Mouse (Mus musculus) cerebellum, adult 8-10 months (tissue): ENCODE data around the gene Cenpt.
A peak's percentile ranks its signal among the peaks of the same experiment; 100 is the strongest.
"Not testable (repeated sequence)": the region's sequence is repeated elsewhere in the genome, so short reads cannot be mapped to it uniquely, and the experiment has no call there.

Source experiments
- DNase-seq: peaks from one replicate; pipeline ENCODE4 v3.0.0; 2022

Gene Cenpt

DNA sequence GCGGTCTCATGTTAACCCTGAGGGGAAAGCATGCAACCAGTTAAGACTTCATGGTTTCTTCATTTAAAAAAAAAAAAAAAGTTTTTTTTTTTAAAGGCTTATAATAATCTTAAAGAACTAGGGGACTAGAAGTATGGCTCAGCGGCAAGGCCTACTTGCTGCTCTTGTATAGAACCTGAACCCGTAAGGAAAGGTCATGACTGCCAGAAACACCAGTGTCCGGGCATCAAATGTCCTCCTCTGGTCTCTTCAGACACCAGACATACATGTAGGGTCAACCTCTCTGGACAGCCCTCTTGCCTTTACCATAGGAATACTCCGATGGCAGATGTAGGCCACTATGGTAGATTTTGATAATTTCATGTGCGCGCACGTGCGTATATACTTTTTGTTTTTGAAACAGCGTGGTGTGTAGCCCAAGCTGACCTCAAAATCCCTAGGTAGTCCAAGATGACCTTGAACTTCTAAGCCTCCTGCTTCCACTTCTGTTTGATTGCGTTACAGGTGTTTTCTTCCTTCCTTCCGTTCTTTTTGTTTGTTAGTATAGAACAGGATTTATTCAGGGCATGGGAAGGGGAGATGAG lies 840 bp downstream of the Cenpt start:
- DNase-seq, result no peak

DNA sequence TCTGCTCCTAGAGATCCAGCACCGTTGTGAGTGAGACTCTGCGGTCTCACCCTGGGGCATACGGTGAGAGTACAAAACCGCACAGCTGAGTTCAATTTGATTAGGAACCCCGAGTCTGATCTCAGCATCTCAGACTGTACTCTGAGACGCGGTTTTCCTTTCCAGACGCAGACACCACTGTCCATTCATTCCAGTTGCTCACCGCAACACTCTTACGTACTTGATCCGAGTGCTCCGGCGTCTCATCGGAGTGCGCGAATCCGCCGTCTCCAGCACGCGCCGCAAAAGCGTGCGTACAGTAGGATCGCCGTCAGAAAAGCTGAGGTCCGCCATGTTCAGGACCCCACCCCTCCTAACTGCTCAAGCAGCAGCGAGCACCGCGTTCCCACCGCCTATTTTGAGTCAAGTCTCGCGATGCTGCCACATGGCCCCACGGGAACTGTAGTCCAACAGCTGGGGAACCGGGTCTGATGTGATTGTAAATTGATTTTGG lies 1.4 kb downstream of the Cenpt start:
- DNase-seq, result peak; percentile 78

DNA sequence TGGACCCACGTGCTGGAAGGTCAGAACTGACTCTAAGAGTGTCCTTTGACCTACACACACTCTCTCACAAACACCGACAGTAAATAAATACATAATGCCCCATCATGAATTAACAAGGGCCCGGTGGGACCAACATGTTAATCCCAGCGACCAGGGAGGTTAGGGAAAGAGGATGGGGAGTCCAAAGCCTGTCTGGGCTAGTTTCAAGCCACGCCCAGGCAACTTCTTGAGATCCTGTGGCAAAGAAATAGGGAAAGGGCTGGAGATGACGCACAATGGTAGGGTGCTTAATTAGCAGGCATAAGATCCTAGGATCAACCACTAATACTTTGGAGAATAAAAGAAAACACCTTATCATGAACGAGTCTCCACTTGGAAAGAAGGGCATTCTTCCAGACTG lies 2.5 kb downstream of the Cenpt start:
- DNase-seq, result no peak

DNA sequence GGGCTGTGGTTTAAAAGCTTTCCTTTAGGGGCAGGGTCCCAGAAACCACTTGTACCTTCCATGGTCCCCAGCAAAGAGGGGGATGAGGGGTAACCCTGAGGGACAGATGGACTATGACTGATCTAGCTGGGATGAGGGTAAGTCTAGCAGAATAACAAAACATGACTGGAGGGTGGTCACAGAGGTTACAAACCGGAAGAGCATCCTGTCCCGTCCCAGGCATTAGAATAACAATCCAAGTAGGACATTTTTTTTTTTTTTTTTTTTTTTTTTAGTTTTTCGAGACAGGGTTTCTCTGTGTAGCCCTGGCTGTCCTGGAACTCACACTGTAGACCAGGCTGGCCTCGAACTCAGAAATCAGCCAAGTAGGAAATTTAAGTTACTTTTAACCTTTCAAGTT lies 3.1 kb downstream of the Cenpt start:
- DNase-seq, result no peak

DNA sequence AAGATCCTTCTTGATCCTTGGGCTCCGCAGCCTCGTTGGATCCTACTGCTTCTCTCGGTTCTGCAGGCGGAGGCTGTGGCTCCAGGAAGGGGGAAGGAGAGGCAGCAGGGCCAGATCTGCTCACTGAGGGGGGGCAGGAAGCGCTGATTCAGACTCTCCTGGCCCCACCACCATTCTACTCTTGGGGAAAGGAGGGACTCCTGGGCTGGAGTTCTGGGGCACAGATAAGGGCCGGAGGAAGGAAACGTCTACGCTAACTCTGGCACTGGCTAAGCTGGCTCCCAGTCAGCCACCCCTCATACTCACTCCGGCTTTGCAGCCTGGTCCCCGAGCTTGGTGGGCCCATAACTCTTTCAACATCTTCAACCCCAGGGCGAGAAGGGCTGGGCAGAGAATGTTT lies 6.4 kb downstream of the Cenpt start:
- no peak for DNase-seq

DNA sequence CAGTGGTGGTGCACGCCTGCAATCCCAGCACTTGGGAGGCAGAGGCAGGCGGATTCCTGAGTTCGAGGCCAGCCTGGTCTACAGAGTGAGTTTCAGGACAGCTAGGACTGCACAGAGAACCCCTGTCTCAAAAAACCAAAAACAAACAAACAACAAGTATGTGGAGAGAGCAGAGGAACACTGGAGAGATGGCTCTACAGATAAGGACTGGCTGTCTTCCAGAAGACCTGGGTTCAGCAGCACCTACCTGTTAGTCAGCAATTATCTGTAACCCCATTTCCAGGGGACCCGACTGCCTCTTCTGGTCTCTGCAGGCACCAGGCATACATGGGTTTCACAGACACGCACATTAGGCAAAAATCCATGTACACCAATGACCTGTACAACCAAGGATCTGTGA lies 13.9 kb downstream of the Cenpt start:
- no peak for DNase-seq

DNA sequence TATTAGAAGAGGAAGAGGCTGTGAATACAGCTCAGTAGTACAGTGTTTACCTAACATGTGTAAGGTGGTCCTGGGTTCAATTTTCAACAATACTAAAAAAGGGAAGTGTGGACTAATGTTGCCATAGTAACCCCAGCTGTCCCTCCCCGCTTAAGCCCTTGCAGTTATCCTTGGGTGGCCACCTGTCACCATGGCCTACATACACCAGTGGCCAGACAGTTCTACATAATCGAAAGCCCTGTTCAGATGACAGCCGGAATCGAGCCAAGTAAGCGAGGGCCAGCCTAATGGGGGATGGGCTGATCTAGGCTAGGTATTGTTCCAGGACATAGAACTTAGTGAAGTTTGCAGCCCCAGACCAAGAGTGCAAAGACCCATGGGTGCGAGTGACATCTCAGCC lies 16.1 kb downstream of the Cenpt start:
- DNase-seq, result no peak

DNA sequence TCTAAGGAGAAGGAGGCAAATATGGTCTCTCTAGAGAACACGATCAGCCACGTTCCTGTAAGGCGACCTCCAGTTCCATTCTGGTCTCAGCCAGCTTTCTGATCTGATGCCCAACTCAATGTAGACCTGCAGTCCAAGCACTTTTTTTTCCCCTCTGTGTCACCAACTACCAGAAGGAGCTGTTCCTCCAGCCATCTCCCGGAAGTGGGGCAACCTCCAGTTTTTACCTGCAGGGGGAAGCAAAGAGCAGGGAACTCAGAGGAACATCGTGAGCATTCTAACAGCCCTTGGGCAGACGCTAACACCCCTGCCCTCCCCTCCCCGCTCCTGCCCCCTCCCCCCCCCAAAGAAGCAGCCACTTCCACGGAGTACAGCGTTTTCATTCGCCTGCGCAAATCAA lies 17.8 kb downstream of the Cenpt start:
- DNase-seq, result no peak

DNA sequence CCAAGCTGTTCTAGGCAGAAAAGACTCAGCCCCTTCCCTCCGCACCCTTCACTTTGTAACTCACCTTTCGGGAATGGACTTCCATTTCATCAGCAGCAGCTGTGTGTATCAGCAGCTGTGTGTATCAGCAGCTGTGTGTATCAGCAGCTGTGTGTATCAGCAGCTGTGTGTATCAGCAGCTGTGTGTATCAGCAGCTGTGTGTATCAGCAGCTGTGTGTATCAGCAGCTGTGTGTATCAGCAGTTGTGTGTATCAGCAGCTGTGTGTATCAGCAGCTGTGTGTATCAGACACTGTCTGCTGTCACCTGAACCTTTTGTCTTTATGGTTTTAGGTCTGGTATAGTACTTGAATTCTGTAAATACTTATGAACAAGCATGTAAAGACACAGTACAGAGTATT lies 19.3 kb downstream of the Cenpt start:
- not testable (repeated sequence) for DNase-seq

DNA sequence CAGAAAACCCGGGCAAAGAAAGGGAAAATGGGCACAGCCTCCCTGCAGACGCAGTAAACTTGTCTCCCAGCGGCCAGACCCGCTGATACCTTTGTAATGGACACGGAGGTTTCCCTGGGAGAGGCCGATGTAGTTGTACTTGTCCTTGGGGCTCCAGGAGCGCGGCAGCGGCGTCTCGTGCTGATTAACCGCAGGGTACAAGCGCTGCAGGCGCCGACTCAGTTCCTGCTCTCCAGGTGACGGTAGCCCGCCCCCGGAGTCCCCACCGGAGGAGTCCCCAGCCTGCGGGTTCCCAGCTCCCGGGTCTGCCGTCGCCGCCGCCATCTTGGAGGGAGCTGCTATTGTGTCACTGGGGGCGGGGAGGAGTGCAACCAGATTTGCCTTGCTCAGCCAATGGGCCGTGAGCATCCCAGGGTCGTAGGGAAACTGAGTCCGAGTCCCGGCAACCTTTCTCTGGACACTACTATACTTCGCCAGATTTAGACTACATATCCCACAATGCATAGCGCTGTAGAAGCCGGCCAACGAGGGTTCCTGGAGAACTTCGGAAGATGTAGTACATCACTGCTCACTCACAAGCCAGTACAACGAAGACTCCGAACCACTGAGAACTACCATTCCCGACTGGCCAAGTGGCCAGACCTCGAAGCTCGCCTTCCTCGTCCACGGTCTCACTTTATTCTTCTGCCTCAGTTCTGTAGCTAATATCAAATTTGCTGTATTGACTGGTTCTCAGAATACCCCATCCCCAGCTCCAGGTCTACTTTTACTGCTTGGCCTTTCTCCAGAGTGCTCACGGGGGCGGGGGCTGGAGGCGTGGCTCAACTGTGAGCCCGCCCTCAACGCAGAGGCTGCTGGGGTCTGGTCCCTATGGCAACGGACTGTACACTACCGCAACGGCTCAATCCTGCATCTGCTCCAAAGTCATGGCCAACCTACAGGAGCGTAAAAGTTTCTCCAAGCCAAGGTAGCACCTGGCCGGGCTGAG lies 25.9 kb downstream of the Cenpt start, which contains the start of the genes Ranbp10 and Tsnaxip1:
TSS of gene Ranbp10 (minus strand) at position 490 of the 988 bp plus-strand sequence.
TSS of gene Tsnaxip1 (plus strand) at position 871 of the 988 bp plus-strand sequence.
- peak; percentile 95 for DNase-seq

DNA sequence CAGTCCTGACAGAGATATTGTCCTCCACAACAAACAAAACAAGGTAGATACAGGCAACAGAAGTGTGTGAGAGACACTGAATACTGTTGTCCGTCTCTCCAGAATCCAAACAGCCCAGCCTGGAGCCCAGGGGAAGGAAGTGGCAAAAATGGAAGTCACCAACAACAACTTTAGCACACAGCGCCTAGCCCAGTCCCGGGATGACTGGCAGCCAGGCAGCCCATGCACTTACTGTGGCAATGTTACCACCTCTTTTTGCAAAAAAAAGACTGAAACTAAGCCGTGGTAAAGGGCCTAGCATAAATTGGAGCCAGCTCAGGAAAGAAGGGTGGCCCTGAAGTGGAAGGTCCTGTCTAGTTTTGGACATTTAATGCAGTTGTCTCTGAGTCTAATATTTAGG lies 26.7 kb downstream of the Cenpt start:
- no peak for DNase-seq

DNA sequence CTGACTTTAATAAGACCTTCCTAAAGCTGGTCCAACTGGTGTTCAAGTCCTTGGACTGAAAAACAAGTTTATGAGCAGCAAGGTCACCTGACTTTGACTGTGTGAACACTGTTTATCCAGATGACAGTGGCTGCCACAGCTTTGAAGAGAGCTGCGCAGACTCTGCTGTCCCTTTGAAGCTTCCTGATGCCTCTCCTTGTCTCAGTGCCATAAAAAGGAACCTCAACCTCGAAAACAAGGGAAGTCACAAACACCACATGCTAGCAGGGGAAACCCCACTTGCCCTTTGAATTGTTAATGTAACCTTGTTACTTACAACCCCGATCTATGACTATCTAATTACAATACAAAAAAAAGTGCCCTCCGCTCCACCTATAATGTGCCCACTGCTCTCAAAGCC lies 27.6 kb downstream of the Cenpt start:
- DNase-seq, result no peak

DNA sequence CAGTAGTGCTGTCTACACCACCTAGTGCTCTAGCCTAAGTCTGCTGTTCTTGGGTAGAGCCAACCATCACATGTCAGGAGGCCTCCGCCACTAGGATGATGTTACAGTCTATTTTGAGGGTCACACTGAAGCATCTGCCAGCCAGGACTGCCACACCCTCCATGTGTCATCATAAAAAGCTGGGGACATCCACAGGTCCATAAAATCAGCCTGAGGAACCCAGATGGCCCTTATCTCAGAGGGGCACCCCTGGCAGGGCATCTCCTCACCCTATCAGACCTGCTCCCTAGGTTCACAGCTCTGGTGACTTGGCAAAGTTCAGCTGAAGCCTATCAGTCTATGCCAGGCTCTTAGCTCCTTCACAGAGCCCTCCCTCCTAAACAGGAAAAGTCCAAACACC lies 32.2 kb downstream of the Cenpt start:
- no peak for DNase-seq

DNA sequence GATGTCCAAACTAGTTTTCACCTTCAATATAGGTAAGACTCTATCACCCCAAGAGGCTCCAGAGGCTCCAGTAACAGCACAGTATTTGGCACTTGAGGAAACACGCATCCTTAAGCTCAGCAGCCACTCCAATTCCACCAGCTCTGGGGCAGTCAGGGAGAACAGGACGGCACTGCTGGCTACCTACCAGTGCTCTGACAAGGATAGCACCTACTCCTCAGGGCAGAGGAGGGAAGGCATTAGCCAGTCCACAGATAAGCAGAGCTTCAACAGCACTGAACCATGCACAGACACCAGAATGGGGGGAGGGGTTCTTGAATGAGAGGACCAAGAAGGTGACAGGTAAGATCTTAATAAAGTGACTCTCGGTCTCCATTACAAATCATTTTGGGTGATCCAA lies 33.4 kb downstream of the Cenpt start:
- no peak for DNase-seq

DNA sequence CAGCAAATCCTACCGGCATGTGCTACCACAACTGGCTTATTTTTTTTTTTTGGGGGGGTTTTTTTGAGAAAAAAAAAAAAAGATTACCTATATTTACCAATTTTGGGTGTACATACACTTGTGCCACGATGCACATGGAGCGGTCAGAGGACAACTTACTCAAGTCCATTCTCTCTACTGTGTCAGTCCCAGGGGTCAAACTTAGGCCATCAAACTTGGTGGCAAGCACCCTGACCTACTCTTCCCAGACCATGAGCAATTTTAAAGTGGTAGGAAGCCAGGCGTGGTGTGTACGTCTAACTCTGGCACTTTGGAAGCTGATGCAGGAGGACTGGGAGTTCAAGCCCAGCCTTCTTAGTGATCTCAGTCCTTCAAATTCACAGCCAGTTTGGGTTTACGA lies 39.8 kb downstream of the Cenpt start:
- no peak for DNase-seq

DNA sequence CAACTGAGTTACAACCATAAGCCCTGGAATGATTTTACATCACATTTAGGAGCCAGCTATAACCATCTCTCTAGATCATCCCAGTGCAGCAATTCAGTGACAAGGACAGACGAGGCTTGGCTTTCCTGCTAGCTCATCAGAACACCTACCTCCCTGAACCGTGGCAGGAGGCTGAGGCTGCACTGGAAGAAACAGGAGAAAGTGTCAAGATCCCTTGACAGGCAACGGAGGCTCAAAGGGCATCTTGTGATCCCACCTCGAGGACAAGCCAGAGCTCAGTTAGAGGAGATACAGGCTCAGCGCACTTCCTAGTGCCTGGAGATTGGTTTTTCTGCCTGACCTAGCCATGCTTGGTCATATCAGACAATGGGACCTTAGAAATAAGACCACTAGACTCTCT lies 40.6 kb downstream of the Cenpt start:
- no peak for DNase-seq

DNA sequence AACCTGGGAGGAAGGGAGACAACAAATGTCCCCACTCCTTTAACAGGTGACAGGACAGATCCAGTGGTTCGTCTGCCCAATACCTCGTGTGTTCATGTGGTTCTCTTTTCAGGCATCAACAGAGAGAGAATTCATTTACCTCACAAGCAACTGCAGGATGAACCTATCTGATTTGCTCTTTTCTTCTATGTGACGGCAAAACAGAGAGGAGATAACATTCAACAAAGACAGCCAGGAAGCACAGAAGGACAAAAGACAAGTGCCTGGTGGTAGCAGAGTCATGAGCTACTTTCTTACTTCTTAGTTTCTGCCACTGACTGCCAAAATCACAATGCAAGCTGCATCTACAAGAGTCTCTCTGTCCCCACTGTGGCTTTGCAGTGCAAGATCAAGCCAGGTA lies 41.5 kb downstream of the Cenpt start:
- no peak for DNase-seq

DNA sequence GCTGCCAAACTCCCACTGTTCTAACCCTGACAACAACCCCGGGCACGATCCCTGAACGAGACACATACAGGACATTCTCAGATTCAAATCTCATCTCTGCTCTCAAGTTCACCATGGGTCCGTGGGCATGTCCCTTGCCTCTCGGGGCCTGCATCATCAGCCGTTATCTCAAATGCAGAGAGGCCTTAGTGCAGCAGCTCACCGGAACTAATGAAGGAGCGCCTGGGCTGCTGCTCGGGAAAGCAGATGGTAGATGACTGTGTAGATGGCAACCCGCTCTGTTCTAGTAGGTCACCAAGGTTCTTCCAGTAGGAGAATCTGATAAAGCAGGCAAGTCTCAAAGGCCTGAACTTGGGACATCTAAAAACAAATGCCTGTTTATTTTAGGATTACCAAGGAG lies 42.0 kb downstream of the Cenpt start:
- peak; percentile 38 for DNase-seq

DNA sequence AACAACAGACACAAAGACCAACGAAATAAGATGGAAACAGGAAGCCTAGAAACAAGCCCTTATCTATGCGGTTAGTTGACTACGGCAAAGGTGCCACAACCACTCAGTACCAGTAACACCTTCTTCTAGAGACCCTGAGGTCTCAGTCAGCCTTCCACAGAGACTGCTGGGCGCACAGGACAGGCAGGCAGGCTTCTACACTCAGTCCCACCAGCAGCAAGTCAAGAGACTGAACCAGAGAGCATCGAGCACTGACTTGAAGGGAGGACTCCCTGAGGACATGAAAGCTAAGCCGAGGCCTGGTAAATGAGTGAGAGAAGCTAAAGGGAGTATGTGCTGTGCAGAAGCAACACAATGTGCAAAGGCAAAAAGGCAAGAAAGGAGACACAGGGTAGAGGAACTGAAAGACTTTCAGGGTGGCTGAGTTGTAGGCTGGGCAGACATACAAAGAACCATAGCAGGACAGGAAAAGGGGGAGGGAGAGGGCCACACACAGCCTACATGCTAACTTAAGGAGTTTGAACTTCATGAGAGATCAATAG lies 42.8 kb downstream of the Cenpt start:
- no peak for DNase-seq

DNA sequence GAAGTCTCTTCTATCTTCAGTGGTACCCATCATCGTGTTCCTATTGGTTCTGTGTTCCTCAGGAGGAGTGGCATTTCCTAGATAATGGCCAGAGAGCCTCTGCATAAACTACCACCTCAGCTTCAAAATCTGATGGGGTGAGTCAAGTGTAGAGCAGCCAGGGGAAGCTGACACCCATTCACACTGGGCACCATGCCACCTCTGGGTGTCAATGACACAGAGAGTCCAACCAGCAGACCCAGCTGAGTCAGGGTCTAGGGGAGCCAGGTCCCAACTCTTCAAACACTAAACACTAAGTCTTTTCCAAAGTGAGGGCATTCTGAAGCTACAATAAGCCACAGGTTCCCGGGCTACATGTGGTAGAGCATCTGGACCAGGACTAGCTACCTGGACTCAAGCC lies 44.6 kb downstream of the Cenpt start:
- no peak for DNase-seq

DNA sequence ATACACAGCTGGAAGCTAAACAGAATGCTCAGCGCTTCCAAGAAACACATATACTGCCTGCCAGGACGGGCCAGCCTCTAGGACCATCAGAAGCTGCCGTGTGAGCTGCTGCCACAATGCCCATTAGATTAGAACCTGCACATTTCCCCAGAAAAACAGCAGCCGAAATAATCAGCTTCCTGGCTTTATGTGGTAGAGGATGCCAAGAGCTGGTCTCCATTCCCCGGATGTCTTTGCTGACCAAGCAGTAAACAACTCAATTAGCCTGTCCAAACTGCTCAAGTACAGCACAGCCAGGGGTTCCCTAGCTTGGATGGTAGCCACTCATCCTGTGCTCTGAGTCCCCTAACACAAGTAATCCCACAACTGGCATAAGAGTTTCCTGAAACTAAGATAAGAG lies 45.3 kb downstream of the Cenpt start:
- DNase-seq, result no peak

DNA sequence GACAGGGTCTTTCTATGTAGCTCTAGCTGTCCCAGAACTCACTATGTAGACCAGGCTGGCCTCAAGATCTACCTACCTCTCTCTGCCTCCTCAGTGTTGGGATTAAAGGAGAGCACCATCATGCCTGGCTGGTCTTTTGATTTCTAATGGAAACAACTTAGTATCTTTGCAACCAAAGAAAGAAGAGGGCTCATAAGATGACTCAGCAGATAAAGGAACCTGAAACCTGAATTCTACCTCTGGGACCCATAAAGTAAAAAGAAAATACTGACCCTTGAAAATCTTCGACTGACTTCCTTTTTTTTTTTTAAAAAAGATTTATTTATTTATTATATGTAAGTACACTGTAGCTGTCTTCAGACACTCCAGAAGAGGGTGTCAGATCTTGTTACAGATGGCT lies 47.1 kb downstream of the Cenpt start:
- DNase-seq, result no peak

DNA sequence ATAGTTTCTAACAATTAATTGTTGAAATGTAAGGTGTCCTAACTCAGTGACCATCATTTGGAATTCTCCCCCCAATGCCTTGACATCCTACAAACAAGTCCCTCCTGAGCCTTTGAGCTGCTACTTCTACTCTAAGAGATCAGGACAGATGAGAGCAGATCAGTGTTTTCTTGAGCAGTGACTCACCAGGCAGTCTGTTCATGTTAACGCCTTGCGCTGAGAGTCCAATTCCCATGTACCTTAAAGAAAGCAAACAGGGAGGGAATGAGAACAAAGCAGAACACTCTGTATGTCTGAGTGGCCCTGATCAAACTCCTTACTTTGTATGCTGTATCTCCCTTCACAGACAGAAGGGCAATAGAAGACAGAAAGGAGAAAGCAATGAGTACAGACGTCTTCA lies 47.7 kb downstream of the Cenpt start:
- DNase-seq, result no peak

DNA sequence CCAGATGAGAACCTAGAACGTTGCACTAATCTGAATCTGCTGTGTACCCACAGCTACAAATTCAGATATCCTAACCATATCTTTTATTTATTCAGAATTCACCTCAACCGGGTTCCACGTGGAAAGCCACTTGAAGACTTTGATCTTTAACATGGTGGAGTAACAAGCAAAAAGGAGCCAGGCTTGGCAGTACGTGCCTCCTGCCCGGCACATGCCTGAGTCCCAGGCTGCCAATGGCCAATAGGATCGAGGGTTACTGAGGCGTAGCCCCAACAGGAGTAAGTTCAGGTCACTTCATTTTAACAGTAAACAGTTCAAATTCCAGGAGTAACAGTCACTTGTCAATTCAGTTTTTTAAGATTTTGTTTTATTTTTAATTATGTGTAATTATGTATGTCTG lies 48.3 kb downstream of the Cenpt start:
- no peak for DNase-seq
